Comparison of ENCODE assay signal across 27 mouse cellular contexts in the genomic region with DNA sequence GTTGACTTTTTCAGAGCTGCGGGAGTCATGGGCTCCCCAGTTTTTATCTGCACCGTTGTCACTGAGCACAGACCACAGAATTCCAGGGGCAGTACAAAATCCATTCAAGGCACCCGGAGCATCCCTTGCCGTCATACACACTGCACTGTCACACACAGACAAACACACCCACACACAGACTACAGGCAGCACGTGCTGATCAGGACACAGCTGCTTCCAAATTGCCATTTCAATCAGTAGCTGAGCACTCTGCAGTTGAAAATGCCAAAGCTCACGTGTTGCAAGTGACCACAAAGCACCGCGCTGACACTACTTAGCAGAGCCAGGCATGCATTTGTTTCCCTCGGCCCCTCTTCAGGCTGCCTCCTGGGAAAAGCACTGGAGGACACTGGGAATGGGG. TPM values are rescaled to one million over a fixed set of nuclear protein-coding genes. Genes with fewer than 3 reads are reported as not detected.
DNase-seq lines count a peak whose midpoint lies in the region; ATAC-seq and TF ChIP-seq lines count a peak whose summit lies in the region.
"Had no signal": no experiment of that assay in that cellular context is flagged by ENCODE, and none has a peak within 500 bp of the region (broad histone marks: within the 10 kb centered on the region; RNA-seq: fewer than 3 reads in every experiment).

No protein-coding gene starts in this region.

- H3ac ChIP-seq in myocyte (ENCODE audit: control insufficient read depth, insufficient read length) = no peak overlapping the region

- no peak overlapping the region for H3K9ac ChIP-seq in forebrain, embryonic 16.5 days (replicated peaks; ENCODE audit: low read depth, low read length)
- no peak overlapping the region for H3K9ac ChIP-seq in hindbrain, embryonic 13.5 days
- H3K9ac ChIP-seq: embryonic facial prominence, embryonic 15.5 days; forebrain, embryonic 15.5 days; heart, embryonic 12.5 days; liver, embryonic 14.5 days; lung, embryonic 15.5 days; midbrain, embryonic 12.5 days had no signal

- no peak for DNase-seq in forebrain, embryonic 10.5 days (ENCODE audit: extremely low spot score, low spot score)
- no peak for DNase-seq in lung, postnatal 25 days (ENCODE audit: low spot score)
- DNase-seq: adrenal gland, postnatal 36 days; cerebellum, adult 11 months; gastrocnemius, postnatal 25 days; heart, adult 18-20 months; heart, postnatal 10 days; kidney, postnatal 4 days; layer of hippocampus, adult 9-11 months; lung, postnatal 4 days; retina, postnatal 1 day; right cerebral cortex, postnatal 25 days; spleen, adult 18-20 months had no signal

- H3K27me3 ChIP-seq in forebrain, embryonic 10.5 days (ENCODE audit: poor library complexity, severe bottlenecking) = no peaks in the 10 kb centered on the region
- H3K27me3 ChIP-seq in forebrain, embryonic 16.5 days (replicated peaks; ENCODE audit: control insufficient read depth, insufficient read depth, low read length) = no peaks in the 10 kb centered on the region
- H3K27me3 ChIP-seq in megakaryocyte, embryonic 14.5 days (replicated peaks) = no peaks in the 10 kb centered on the region
- no peaks in the 10 kb centered on the region for H3K27me3 ChIP-seq in hindbrain, embryonic 13.5 days
- no peaks in the 10 kb centered on the region for H3K27me3 ChIP-seq in myocyte (ENCODE audit: control insufficient read depth, insufficient read depth, insufficient read length)
- H3K27me3 ChIP-seq: embryonic facial prominence, embryonic 15.5 days; forebrain, embryonic 15.5 days; heart, embryonic 12.5 days; lung, embryonic 15.5 days; midbrain, embryonic 12.5 days; Patski had no signal

- peaks cover 88% of the 10 kb centered on the region for H3K36me3 ChIP-seq in forebrain, embryonic 10.5 days (replicated peaks)
- H3K36me3 ChIP-seq in forebrain, embryonic 16.5 days (ENCODE audit: control insufficient read depth, insufficient read depth) = no peaks in the 10 kb centered on the region
- peaks cover 90% of the 10 kb centered on the region for H3K36me3 ChIP-seq in megakaryocyte, embryonic 14.5 days (replicated peaks; ENCODE audit: low read length)
- peaks cover 42% of the 10 kb centered on the region for H3K36me3 ChIP-seq in hindbrain, embryonic 13.5 days
- H3K36me3 ChIP-seq in myocyte (ENCODE audit: control insufficient read depth, insufficient read depth) = no peaks in the 10 kb centered on the region
- H3K36me3 ChIP-seq: embryonic facial prominence, embryonic 15.5 days; heart, embryonic 12.5 days; lung, embryonic 15.5 days had no signal

- H3K79me2 ChIP-seq in myocyte (ENCODE audit: control insufficient read depth, insufficient read depth) = peaks cover 40% of the 10 kb centered on the region

- no peak overlapping the region for H3K4me2 ChIP-seq in forebrain, embryonic 16.5 days (ENCODE audit: low read length)
- peak overlapping the region; percentile 4 for H3K4me2 ChIP-seq in hindbrain, embryonic 13.5 days
- no peak overlapping the region for H3K4me2 ChIP-seq in myocyte (ENCODE audit: low read depth)
- H3K4me2 ChIP-seq: embryonic facial prominence, embryonic 15.5 days; forebrain, embryonic 15.5 days; heart, embryonic 12.5 days; lung, embryonic 15.5 days; midbrain, embryonic 12.5 days had no signal

- peaks cover 16% of the 10 kb centered on the region; the same call in 1 of the 2 replicates for H3K9me3 ChIP-seq in forebrain, embryonic 10.5 days
- H3K9me3 ChIP-seq in forebrain, embryonic 16.5 days (ENCODE audit: control insufficient read depth, low read length) = no peaks in the 10 kb centered on the region
- no peaks in the 10 kb centered on the region for H3K9me3 ChIP-seq in megakaryocyte, embryonic 14.5 days
- H3K9me3 ChIP-seq in hindbrain, embryonic 13.5 days = no peaks in the 10 kb centered on the region
- H3K9me3 ChIP-seq: embryonic facial prominence, embryonic 15.5 days; forebrain, embryonic 15.5 days; heart, embryonic 12.5 days; lung, embryonic 15.5 days; midbrain, embryonic 12.5 days had no signal

- H3K4me3 ChIP-seq in forebrain, embryonic 10.5 days = no peak overlapping the region
- no peak overlapping the region for H3K4me3 ChIP-seq in forebrain, embryonic 16.5 days (replicated peaks; ENCODE audit: low read length)
- H3K4me3 ChIP-seq in megakaryocyte, embryonic 14.5 days (replicated peaks) = peak overlapping the region; percentile 4
- no peak overlapping the region for H3K4me3 ChIP-seq in hindbrain, embryonic 13.5 days
- H3K4me3 ChIP-seq in myocyte = no peak overlapping the region
- H3K4me3 ChIP-seq: embryonic facial prominence, embryonic 15.5 days; forebrain, embryonic 15.5 days; heart, embryonic 12.5 days; left cerebral cortex, adult 2 months; lung, embryonic 15.5 days; midbrain, embryonic 12.5 days had no signal

- no peak for TF ChIP-seq POLR2A in myocyte (IDR thresholded peaks at IDR 0.05; ENCODE audit: insufficient read length, low read depth)

- peaks cover 16% of the 10 kb centered on the region for H3K4me1 ChIP-seq in forebrain, embryonic 10.5 days
- H3K4me1 ChIP-seq in forebrain, embryonic 16.5 days (replicated peaks; ENCODE audit: control insufficient read depth, insufficient read depth, low read length) = peaks cover 41% of the 10 kb centered on the region
- H3K4me1 ChIP-seq in megakaryocyte, embryonic 14.5 days = peaks cover 93% of the 10 kb centered on the region
- peaks cover 73% of the 10 kb centered on the region for H3K4me1 ChIP-seq in hindbrain, embryonic 13.5 days (replicated peaks)
- H3K4me1 ChIP-seq: lung, embryonic 15.5 days had no signal

- 0 out of 2 replicates have a peak overlapping the region, but pooled peaks have one; percentile 2 for H3K27ac ChIP-seq in forebrain, embryonic 10.5 days
- no peak overlapping the region for H3K27ac ChIP-seq in forebrain, embryonic 16.5 days (ENCODE audit: low read length)
- peak overlapping the region; percentile 52; the same call in 1 of the 2 replicates for H3K27ac ChIP-seq in hindbrain, embryonic 13.5 days
- H3K27ac ChIP-seq: embryonic facial prominence, embryonic 15.5 days; forebrain, embryonic 15.5 days; left cerebral cortex, adult 2 months; liver, embryonic 14.5 days; lung, embryonic 15.5 days; midbrain, embryonic 12.5 days had no signal

- 94% methylated on average over 9 of the region's 9 CpGs for WGBS in forebrain, embryonic 10.5 days
- 89% methylated on average over 9 of the region's 9 CpGs for WGBS in forebrain, embryonic 16.5 days
- 68% methylated on average over 9 of the region's 9 CpGs for WGBS in hindbrain, embryonic 13.5 days

- no peak for ATAC-seq in forebrain, embryonic 16.5 days
- ATAC-seq in megakaryocyte, adult 5-6 weeks (ENCODE audit: poor library complexity, severe bottlenecking) = no peak
- no peak for ATAC-seq in hindbrain, embryonic 13.5 days (ENCODE audit: low FRiP score)
- ATAC-seq: forebrain, embryonic 15.5 days; intestine, postnatal 0 days; Patski had no signal

TF ChIP-seq in myocyte, 11 proteins besides CTCF, POLR2A, EP300 and RAD21:
- TF ChIP-seq TCF3 (IDR thresholded peaks at IDR 0.05; ENCODE audit: insufficient read length, low read depth) (no peak), USF1 (IDR thresholded peaks at IDR 0.05; ENCODE audit: low read depth) (no peak), TCF12 (IDR thresholded peaks at IDR 0.05; ENCODE audit: insufficient read depth, poor library complexity, severe bottlenecking) (no peak), SRF (IDR thresholded peaks at IDR 0.05; ENCODE audit: control insufficient read depth, insufficient read length, low read depth) (no peak), CEBPB (IDR thresholded peaks at IDR 0.05; ENCODE audit: insufficient read depth, poor library complexity, severe bottlenecking) (no peak), E2F4 (IDR thresholded peaks at IDR 0.05; ENCODE audit: insufficient read depth) (no peak), MYOG (IDR thresholded peaks at IDR 0.05; ENCODE audit: control insufficient read depth in 1 of 3, insufficient read depth in 1 of 3, insufficient read length in 2 of 3, low read depth in 2 of 3) (peak in 1 of 3 experiments; percentile 44), MAX (IDR thresholded peaks at IDR 0.05; ENCODE audit: low read depth) (no peak), REST (IDR thresholded peaks at IDR 0.05; ENCODE audit: insufficient read depth, insufficient read length) (no peak), MYOD1 (IDR thresholded peaks at IDR 0.05; ENCODE audit: control insufficient read depth in 1 of 3, insufficient read length in 2 of 3, low read depth in 2 of 3) (peak in 2 of 3 experiments; percentile 18 to 62), POLR2AphosphoS2 (IDR thresholded peaks at IDR 0.05; ENCODE audit: insufficient read length, low read depth) (no peak)

RNA-seq across cellular contexts. Expression of gene Srgap3, which starts 7.8 kb away (rescaled TPM):
- polyA plus RNA-seq in forebrain, embryonic 10.5 days (2016; fragmentation: Nextera tagmentation; extraction: Ambion mirVana) = 14.8 and 16.5 TPM in 2 replicates
- polyA plus RNA-seq in forebrain, embryonic 16.5 days (2015; fragmentation: Nextera tagmentation; extraction: Ambion mirVana) = 32.2 and 37.2 TPM in 2 replicates
- polyA plus RNA-seq in megakaryocyte, embryonic 14.5 days (2012; ENCODE audit: insufficient read depth, low replicate concordance) = 8.3 and 10.8 TPM in 2 replicates
- total RNA-seq in megakaryocyte, adult 5-6 weeks (2015) = 3.5 and 6.1 TPM in 2 replicates
- 2.7 and 2.8 TPM in 2 replicates for total RNA-seq in megakaryocyte, adult 5-6 weeks (2017)
- 37.5 and 42.3 TPM in 2 replicates for polyA plus RNA-seq in hindbrain, embryonic 13.5 days (2015; fragmentation: Nextera tagmentation; extraction: Ambion mirVana)
- polyA plus RNA-seq in myocyte (2012; fragmentation: generic; extraction: Trizol) = 6.9 TPM
